Mouse (Mus musculus): ENCODE results near the gene Smyd1.

- no peak for TF ChIP-seq POLR2A (IDR thresholded peaks at IDR 0.05; ENCODE audit: low read depth, low read length)
- TF ChIP-seq CTCF (IDR thresholded peaks at IDR 0.05; ENCODE audit: extremely low read depth, insufficient read length, insufficient replicate concordance, low read depth, low read length) = no peak
Observed at GRCm38 (mm10) chr6:71341179-71341578, 19.1 kb upstream of the Smyd1 start.
